Comparison of ENCODE assay signal across 23 mouse cellular contexts in genomic region chr7:63113671-63114070, GRCm38 (mm10).
A peak's percentile ranks its signal among the peaks of the same experiment; 100 is the strongest.
DNase-seq lines count a peak whose midpoint lies in the region; ATAC-seq and TF ChIP-seq lines count a peak whose summit lies in the region.
"Had no signal": no experiment of that assay in that cellular context is flagged by ENCODE, and none has a peak within 500 bp of the region (broad histone marks: within the 10 kb centered on the region; RNA-seq: fewer than 3 reads in every experiment).

No protein-coding gene starts in this region.

- peak overlapping the region; percentile 37; the same call in 1 of the 2 replicates for H3K27ac ChIP-seq in hindbrain, embryonic 11.5 days (ENCODE audit: low read depth, low read length)
- H3K27ac ChIP-seq in hindbrain, postnatal 0 days = no peak overlapping the region
- H3K27ac ChIP-seq: embryonic facial prominence, embryonic 10.5 days; intestine, embryonic 15.5 days; layer of hippocampus, adult 2 months had no signal

- peak; percentile 53 for DNase-seq in hindbrain, embryonic 11.5 days (ENCODE audit: low spot score)
- no peak for DNase-seq in hindbrain, postnatal 0 days (ENCODE audit: low spot score)
- peak; percentile 87 for DNase-seq in Muller cell, postnatal 12 days (ENCODE audit: inconsistent ontology term)
- peak; percentile 76 for DNase-seq in embryo, embryonic 10 days (ENCODE audit: low spot score)
- peak; percentile 64 for DNase-seq in mesoderm, embryonic 11.5 days (ENCODE audit: low read depth, low spot score)
- DNase-seq in right cerebral cortex, postnatal 25 days = no peak
- DNase-seq in gastrocnemius, postnatal 25 days = no peak
- DNase-seq: adrenal gland, adult 2 months; B cell, adult 2 months; cerebellum, adult 18-20 months; cerebellum, postnatal 14 days; kidney, adult 9 months; kidney, postnatal 14 days; layer of hippocampus, postnatal 36 days; lung, postnatal 4 days; right cerebral cortex, postnatal 4 days; thymus, postnatal 4 days had no signal

- no peaks in the 10 kb centered on the region for H3K36me3 ChIP-seq in hindbrain, embryonic 11.5 days (ENCODE audit: control insufficient read depth, insufficient read depth, low read length)
- H3K36me3 ChIP-seq in hindbrain, postnatal 0 days (ENCODE audit: insufficient read depth, low read length) = no peaks in the 10 kb centered on the region
- H3K36me3 ChIP-seq: embryonic facial prominence, embryonic 10.5 days; G1E; intestine, embryonic 15.5 days had no signal

- H3K4me2 ChIP-seq in hindbrain, embryonic 11.5 days (replicated peaks; ENCODE audit: low read depth, low read length) = no peak overlapping the region
- H3K4me2 ChIP-seq in hindbrain, postnatal 0 days (ENCODE audit: low read depth, low read length) = no peak overlapping the region
- H3K4me2 ChIP-seq: heart, embryonic 11.5 days; intestine, embryonic 15.5 days had no signal

- peak; percentile 83 for ATAC-seq in hindbrain, embryonic 11.5 days (ENCODE audit: low FRiP score)
- no peak for ATAC-seq in hindbrain, postnatal 0 days
- ATAC-seq: intestine, embryonic 15.5 days had no signal

- H3K4me3 ChIP-seq in hindbrain, embryonic 11.5 days (ENCODE audit: low read depth, low read length) = no peak overlapping the region
- H3K4me3 ChIP-seq in hindbrain, postnatal 0 days (ENCODE audit: low read length) = no peak overlapping the region
- H3K4me3 ChIP-seq: embryonic facial prominence, embryonic 10.5 days; intestine, embryonic 15.5 days; layer of hippocampus, adult 2 months had no signal

- no peak for TF ChIP-seq CTCF in hindbrain, postnatal 0 days (IDR thresholded peaks at IDR 0.05; ENCODE audit: low read depth)

- H3K9me3 ChIP-seq in hindbrain, embryonic 11.5 days (ENCODE audit: control insufficient read depth, low read length) = no peaks in the 10 kb centered on the region
- no peaks in the 10 kb centered on the region for H3K9me3 ChIP-seq in hindbrain, postnatal 0 days (ENCODE audit: low read length)
- H3K9me3 ChIP-seq: embryonic facial prominence, embryonic 10.5 days; intestine, embryonic 15.5 days had no signal

- no peak overlapping the region for H3K9ac ChIP-seq in hindbrain, embryonic 11.5 days (ENCODE audit: low read depth, low read length)
- H3K9ac ChIP-seq in hindbrain, postnatal 0 days (replicated peaks; ENCODE audit: low read length) = no peak overlapping the region
- H3K9ac ChIP-seq: intestine, embryonic 15.5 days had no signal

- H3K27me3 ChIP-seq in hindbrain, embryonic 11.5 days (ENCODE audit: control insufficient read depth, insufficient read depth, low read length) = no peaks in the 10 kb centered on the region
- H3K27me3 ChIP-seq in hindbrain, postnatal 0 days (ENCODE audit: insufficient read depth, low read length) = no peaks in the 10 kb centered on the region
- H3K27me3 ChIP-seq: CH12.LX; intestine, embryonic 15.5 days had no signal

- 20% methylated on average over 2 of the region's 2 CpGs for WGBS in hindbrain, embryonic 11.5 days
- 19% methylated on average over 2 of the region's 2 CpGs for WGBS in hindbrain, postnatal 0 days

- H3K4me1 ChIP-seq in hindbrain, embryonic 11.5 days (replicated peaks; ENCODE audit: control insufficient read depth, insufficient read depth, low read length) = no peaks in the 10 kb centered on the region
- no peaks in the 10 kb centered on the region for H3K4me1 ChIP-seq in hindbrain, postnatal 0 days (ENCODE audit: insufficient read depth, low read length)
- H3K4me1 ChIP-seq: embryonic facial prominence, embryonic 10.5 days; intestine, embryonic 15.5 days had no signal

Comparison
In these comparisons a context has a peak if more than half of its experiments do, and no peak if none do; other contexts are left out.
1. DNase-seq: peak in hindbrain, embryonic 11.5 days (single experiment), Muller cell, postnatal 12 days (single experiment), embryo, embryonic 10 days (single experiment) and mesoderm, embryonic 11.5 days (single experiment); none in hindbrain, postnatal 0 days (single experiment), right cerebral cortex, postnatal 25 days (single experiment) and gastrocnemius, postnatal 25 days (single experiment).